Mouse (Mus musculus) heart, adult 9 months (tissue): ENCODE measurements at regions not wholly inside any gene's neighbourhood (a gene's known extent, or its start where the extent isn't known, plus 50 kb on each side); places are given as distances from the start of the nearest gene placed in this dataset.

Experiments used
- DNase-seq, 2 experiments: peaks; one replicate each; pipeline ENCODE4 v3.0.0; 2022; ENCODE audit warnings: low spot score in 2 of 2

GRCm38 (mm10) chr3:121104571-121105407, 66.7 kb downstream of the Rwdd3 start:
- DNase-seq = peak; percentile 4 to 5

- no peak for DNase-seq
Measured at GRCm38 (mm10) chr3:121102871-121103270, 68.6 kb downstream of the Rwdd3 start.

- DNase-seq = no peak
Measured at GRCm38 (mm10) chr3:121102120-121102519, 69.4 kb downstream of the Rwdd3 start.

GRCm38 (mm10) chr3:121100211-121100860, 71.2 kb downstream of the Rwdd3 start:
- no peak for DNase-seq

- DNase-seq = no peak
Measured at GRCm38 (mm10) chr3:121093509-121093908, 78.0 kb downstream of the Rwdd3 start.

GRCm38 (mm10) chr3:121088724-121089123, 82.8 kb downstream of the Rwdd3 start:
- no peak for DNase-seq

- DNase-seq = no peak
Measured at GRCm38 (mm10) chr3:121068676-121069075, 102.8 kb downstream of the Rwdd3 start.

- no peak for DNase-seq
Measured at GRCm38 (mm10) chr3:121035904-121036549, 135.5 kb downstream of the Rwdd3 start.

GRCm38 (mm10) chr3:121025546-121026157, 145.8 kb downstream of the Rwdd3 start:
- no peak for DNase-seq

GRCm38 (mm10) chr3:121024810-121025209, 146.7 kb downstream of the Rwdd3 start:
- DNase-seq = no peak

- no peak for DNase-seq
Measured at GRCm38 (mm10) chr3:121021126-121021848, 150.2 kb downstream of the Rwdd3 start.

- DNase-seq = no peak
Measured at GRCm38 (mm10) chr3:121009223-121009622, 162.3 kb downstream of the Rwdd3 start.

- DNase-seq = no peak
Measured at GRCm38 (mm10) chr3:120983556-120984270, 187.8 kb downstream of the Rwdd3 start.

GRCm38 (mm10) chr3:120982795-120983555, 188.5 kb downstream of the Rwdd3 start:
- DNase-seq = no peak

- no peak for DNase-seq
Measured at GRCm38 (mm10) chr3:120982218-120982617, 189.3 kb downstream of the Rwdd3 start.

GRCm38 (mm10) chr3:120970746-120971466, 200.6 kb downstream of the Rwdd3 start:
- no peak for DNase-seq

GRCm38 (mm10) chr3:120946906-120947305, 224.6 kb downstream of the Rwdd3 start:
- no peak for DNase-seq

GRCm38 (mm10) chr3:120934401-120934800, 237.1 kb downstream of the Rwdd3 start:
- DNase-seq = no peak

- DNase-seq = no peak
Measured at GRCm38 (mm10) chr3:120920351-120920750, 251.1 kb downstream of the Rwdd3 start.
